Mouse (Mus musculus) ovary, postnatal 10 days (tissue): Measurements from ENCODE around the gene Chd2.

Experiments used
- DNase-seq: peaks from one replicate; pipeline ENCODE4 v3.0.0; 2022; ENCODE audit warnings: low spot score

Gene Chd2

DNA sequence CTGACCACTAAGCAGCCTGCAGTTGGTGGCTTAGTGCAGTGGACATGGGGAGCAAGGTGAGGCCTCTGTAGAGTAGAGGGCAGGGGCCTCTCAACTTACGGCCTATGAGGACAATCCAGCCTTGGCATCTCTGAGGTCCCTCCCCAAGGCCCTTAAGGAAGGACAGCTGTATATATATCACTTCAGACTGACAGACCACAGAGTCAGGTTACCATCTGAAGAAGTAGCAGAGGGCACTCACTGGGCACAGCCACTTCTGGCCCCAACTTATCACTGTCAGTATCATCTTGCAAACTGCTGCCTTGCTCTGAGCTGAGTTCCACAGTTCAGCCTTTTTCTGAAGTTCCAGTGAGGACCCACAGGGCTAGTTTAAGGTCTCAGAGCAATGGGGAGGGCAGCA lies 139.0 kb downstream of the Chd2 start:
- no peak for DNase-seq

DNA sequence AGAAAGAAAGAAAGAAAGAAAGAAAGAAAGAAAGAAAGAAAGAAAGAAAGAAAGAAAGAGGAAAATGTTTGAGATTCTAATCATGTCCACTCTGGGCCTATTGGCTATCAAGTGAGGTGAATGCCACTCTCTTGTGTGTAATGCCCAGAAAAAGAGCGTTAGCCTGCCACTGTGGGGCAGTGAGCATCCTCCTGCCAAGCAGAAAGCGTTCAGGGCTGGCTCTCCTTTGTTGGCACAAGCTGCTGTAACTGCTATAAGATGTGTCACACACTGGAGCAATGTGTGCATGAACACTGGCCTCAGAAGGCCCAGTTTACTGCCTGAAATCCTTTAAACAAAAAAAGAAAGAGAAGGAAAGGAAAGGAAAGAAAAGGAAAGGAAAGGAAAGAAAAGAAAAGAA lies 139.5 kb downstream of the Chd2 start:
- DNase-seq = no peak

- DNase-seq = no peak
Observed at GRCm38 (mm10) chr7:73400051-73400916, 141.3 kb downstream of the Chd2 start.

DNA sequence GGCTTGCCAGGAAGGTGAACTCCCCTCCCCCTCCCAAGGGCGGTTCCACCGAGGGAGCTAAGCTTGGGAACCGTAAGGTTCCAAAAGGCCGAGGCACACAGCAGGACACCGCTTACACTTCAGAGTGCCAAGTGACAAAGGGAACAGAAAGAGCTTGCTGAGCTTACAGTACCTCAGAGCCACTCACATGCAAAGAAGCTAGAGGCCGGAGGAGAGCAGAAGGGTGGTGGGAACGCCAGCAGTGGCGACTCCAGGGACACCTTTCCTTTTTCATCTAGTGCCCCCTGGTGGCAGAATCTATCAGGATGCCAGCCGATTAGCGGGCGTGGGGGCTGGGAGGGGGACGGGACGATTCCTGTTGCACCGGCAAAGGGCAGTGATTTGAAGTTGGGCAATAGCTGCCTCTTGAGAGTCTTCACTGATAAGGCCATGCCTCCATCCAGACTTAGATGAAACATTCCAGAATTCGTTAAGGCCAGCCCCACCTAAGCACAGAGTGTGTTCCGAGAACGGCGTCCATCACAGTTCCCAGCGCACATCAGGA lies 142.1 kb downstream of the Chd2 start:
- no peak for DNase-seq

DNA sequence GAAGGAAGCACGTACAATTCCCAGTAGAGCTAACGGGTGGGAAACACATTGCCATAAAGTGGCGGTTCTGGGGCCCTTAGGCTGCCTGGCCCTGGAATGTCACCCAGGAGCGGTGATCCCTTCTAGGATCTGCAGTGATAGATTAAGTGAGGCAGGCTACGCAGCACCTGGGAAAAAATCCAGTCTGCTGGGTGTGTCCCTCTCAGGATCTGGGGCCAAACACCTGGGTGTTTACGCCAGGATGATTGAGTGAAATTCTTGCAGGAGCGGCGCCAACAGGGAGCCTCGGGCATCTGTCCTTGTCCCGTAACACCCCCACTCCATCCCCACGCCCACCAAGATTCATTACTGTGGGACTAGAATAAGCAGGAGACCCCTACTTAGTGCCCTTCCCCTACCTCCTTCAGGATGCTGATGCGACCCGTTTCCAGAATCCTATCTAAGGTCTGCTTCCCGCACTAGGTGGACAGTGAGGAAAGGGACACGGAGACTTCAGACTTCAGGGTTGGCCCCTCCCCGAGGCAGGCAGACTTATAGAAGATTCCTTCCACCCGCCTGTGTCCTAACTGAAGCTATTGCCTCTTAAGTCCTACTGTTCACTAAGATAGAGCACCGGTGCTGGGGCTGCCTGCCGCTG lies 142.7 kb downstream of the Chd2 start:
- DNase-seq = no peak

DNA sequence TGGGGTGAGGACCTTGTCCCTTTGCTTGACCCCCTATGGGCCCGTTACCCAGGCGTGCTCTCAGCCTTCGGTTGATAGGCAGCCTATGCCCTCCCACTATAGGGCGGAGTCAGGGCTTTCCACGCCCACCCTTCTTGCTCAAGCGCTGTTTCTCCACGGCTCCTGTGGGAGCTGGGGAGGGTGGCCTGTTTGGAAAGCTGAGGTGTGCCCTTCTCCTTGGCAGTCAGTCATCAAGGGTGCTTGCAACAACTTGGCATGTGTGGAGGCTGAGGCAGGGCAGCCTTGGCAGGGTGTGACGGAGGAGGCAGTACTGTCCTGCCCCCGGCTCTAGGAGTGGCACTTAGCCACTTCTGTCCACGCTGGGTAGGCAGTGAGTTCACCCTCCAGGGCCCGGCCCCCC lies 143.3 kb downstream of the Chd2 start:
- DNase-seq = no peak

DNA sequence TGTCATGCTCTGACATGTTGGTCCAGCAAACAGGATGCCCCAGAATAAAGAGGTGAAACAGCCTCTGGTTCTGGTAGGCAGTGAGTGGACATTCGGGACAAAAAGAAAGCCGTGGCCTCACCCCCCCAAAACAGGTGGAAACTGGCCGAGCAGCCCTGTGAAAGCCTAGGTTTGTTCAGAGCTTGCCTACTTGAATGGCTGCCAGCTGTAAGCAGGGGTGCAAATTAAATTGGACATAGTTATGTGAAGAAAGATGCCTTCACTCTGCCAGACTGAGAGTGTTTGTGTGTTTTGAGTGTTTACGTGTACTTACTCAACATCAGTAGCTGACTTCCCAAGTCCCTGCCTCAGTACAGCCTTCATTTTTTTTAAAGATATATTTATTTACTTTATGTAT lies 147.6 kb downstream of the Chd2 start:
- DNase-seq = no peak

DNA sequence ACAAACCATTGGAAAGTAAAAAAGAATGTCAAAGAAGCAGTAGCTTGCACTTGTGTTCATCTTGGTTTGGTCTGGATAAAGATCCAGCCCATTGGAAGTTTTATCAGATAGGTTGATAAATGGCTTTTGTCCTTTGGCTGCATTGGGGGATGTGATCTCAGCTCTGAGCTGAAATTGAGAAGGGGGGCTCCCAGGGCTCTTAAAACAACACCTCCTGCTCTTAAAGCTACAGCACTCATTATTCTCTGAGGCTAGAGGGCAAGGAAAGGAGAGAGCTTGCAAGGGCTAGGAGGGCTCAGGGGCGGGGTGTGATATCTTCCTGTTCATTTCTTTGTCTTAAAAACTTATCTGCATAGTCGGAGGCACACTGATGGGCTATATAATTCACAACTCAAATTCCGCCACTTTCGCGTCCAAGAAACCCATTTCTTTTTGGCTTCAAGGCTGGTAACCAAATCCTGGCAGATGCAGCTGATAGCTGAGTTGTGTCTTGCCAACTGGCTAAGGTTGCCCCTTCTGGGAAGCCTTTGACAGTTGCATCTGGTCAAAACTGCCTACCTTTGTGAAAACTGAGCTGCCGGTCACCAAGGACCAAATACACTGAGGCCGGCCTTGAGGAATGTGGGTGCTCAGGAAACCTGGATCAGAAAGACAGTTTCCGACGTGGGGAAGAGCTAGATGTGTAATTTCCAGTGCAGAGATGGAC lies 148.2 kb downstream of the Chd2 start:
- DNase-seq = no peak

- DNase-seq = no peak
Observed at GRCm38 (mm10) chr7:73392359-73392758, 149.3 kb downstream of the Chd2 start.

DNA sequence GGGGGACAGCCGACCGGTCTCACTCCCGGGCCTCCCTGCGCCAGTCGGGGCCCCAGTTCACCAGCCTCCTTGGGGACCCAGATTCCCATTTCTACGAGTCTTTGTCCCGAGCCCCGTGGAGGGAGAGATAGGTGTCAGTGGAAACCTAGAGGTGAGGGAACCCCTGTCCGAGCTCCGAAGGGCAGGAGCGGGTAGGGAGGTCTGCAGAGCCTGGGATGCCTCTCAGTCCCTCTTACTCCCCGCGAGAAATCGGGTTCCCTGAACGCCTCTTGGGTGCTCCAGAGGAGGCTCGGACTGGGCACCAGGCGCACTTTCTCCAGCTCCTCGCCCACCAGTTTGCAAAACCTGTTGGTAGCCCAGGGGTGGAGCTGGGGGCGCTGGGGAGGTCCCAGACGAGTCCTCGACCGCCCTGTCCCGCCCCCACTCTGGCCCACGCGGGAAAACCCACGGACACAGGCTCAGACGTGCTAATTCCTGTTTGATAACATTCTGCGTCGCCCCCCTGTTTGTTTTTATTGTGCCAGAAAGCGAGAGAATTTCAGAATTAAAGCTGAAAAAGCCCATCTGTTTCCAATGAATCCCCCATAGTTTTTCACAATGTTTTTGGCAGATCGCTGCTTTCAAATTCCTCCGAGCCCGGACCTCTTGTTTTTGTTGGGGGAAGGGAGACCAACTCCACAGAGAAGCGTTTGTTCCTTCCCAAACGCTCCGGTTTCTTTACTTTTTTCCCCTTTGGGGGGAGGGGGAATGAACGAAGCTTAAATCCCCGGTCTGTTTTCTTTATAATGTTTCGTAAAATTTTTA lies 149.9 kb downstream of the Chd2 start:
- DNase-seq = no peak

DNA sequence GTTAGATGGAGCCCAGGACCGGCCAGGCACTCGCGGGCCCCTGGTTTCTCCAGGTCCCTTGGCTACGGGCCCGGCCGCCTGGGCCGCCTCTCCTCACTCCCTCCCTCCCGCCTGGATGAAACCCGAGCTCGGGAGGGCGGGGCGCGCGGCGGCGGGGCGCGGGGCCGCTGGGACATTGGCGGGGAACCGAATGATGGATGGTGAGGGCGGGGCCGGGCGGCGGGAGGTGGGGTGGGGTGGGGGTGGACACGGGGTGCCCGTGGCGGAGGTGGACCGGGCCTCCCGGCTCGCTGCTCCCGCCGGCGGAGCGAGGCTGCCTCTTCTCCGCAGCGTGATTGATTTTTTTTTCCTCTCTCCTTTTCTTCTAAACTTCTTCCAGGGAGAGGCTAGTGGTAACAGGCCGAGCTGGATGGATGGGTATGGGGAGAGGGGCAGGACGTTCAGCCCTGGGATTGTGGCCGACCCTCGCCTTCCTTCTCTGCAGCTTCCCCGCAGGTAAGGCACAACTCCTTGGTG lies 150.6 kb downstream of the Chd2 start:
- DNase-seq = peak; percentile 82

DNA sequence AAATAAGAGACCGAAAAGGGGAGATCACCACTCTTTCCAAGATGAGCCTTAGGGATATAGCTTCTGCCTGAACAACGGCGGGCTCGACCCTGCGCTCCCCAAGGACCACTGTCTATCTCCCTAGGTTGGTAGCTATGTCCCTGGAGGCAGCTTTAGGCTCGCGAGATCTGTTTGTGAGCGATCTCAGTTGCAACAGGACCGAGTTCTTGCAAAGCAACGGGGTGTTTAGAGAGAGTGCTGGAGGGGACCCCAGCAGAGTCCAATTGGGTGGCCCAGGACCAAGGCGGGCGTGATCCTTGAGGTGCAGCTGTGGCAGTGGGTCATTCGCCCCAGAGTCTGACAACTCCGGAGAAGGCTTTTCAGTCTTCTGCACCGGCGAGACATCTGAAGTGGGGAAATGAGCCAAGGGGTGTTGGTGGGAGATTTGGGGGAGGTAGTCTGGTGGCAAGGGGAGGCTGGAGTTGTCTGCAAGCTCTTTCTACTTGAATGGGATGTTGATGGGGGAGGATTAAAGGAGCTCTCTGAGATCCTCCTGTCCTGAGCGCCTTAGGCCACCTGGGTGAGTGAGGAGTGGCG lies 151.1 kb downstream of the Chd2 start:
- no peak for DNase-seq

GRCm38 (mm10) chr7:73389871-73390294 lies 151.7 kb downstream of the Chd2 start:
- DNase-seq = no peak

- no peak for DNase-seq
Observed at GRCm38 (mm10) chr7:73389419-73389818, 152.2 kb downstream of the Chd2 start.

- DNase-seq = no peak
Observed at GRCm38 (mm10) chr7:73388866-73389265, 152.8 kb downstream of the Chd2 start.

GRCm38 (mm10) chr7:73382843-73383242 lies 158.8 kb downstream of the Chd2 start:
- DNase-seq = no peak

DNA sequence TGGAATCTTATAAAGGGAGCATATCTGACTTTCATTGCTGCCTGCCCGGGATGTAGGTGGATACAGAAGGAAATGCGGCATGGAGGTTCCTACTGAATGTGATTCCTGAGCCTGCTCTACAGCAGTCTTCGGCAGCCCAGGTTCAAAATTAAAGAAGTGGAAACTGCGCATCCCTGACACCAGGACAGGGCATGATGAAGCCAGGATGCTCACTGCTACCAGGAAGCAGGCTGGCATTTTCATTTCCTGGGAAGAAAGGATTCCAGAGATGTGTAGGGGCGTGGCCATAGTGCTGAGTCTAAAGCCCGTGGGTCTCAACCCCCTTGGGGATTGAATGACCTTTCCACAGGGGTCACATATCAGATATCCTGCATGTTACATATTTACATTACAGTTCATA lies 163.6 kb downstream of the Chd2 start:
- no peak for DNase-seq

DNA sequence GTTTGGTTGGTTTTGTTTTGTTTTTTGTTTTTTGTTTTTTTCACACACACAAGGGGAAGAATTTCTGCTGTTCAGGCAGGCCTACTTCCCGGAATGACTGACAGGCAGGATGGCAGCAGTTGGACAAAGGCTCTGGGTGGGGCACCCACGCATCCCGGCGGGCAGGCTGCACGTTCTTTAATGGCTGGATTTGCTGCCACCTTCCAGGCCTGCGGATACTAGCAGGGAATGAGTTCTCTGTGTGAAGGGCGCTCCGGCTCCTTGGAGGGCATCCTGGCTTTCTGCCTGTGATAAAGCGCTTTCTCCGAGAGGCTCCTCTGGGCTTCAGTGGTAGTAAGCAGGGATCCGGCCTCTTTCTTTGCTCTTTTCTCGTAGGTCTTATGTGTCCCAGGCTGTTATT lies 164.3 kb downstream of the Chd2 start:
- DNase-seq = no peak
